ENCODE assay signal across 20 mouse cellular contexts in the genomic region with DNA sequence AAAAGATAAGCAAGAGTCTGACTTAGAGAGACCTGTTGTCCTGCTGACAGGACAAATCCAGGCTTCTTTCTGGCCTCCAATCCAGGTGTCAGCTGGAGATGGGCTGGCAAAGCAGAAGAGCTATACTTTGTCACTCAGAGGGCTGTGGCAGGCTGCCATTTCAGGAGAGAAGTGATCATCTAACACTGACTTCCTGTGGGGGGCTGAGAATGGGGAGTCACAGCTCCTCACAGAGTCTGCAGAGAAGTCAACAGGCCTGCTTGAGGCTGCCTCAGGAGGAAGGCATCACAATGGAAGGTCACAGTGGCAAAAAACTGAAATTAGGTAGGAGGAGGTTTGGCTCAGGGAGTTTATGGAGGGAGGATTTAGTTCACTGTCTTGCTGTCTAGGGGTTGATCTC. TPM values are rescaled to one million over a fixed set of nuclear protein-coding genes. Genes with fewer than 3 reads are reported as not detected.
DNase-seq lines count a peak whose midpoint lies in the region; ATAC-seq lines count a peak whose summit lies in the region.
"Had no signal": no experiment of that assay in that cellular context is flagged by ENCODE, and none has a peak within 500 bp of the region (broad histone marks: within the 10 kb centered on the region; RNA-seq: fewer than 3 reads in every experiment).

No protein-coding gene starts in this region.

- no peaks in the 10 kb centered on the region for H3K9me3 ChIP-seq in heart, embryonic 13.5 days
- no peaks in the 10 kb centered on the region for H3K9me3 ChIP-seq in limb, embryonic 15.5 days
- no peaks in the 10 kb centered on the region for H3K9me3 ChIP-seq in limb, embryonic 10.5 days (replicated peaks)
- H3K9me3 ChIP-seq in forebrain, embryonic 14.5 days (replicated peaks; ENCODE audit: control insufficient read depth, low read length): no peaks in the 10 kb centered on the region

- peaks cover 11% of the 10 kb centered on the region; the same call in 1 of the 2 replicates for H3K4me1 ChIP-seq in heart, embryonic 13.5 days
- no peaks in the 10 kb centered on the region for H3K4me1 ChIP-seq in limb, embryonic 15.5 days
- no peaks in the 10 kb centered on the region for H3K4me1 ChIP-seq in limb, embryonic 10.5 days
- H3K4me1 ChIP-seq in forebrain, embryonic 14.5 days (ENCODE audit: control insufficient read depth, insufficient read depth, low read length): no peaks in the 10 kb centered on the region

- H3K4me3 ChIP-seq in heart, embryonic 13.5 days: no peak overlapping the region
- H3K4me3 ChIP-seq in limb, embryonic 15.5 days: no peak overlapping the region
- H3K4me3 ChIP-seq in limb, embryonic 10.5 days: no peak overlapping the region
- no peak overlapping the region for H3K4me3 ChIP-seq in forebrain, embryonic 14.5 days (ENCODE audit: low read depth, low read length)
- H3K4me3 ChIP-seq: erythroblast, embryonic 14.5 days had no signal

- no peak for DNase-seq in heart, adult 8-10 months (ENCODE audit: low spot score)
- no peak for DNase-seq in limb, embryonic 10.5 days (ENCODE audit: low spot score)
- DNase-seq in A20 (ENCODE audit: low read depth, low spot score): peak; percentile 27
- no peak for DNase-seq in forebrain, embryonic 14.5 days (ENCODE audit: low spot score)
- no peak for DNase-seq in adrenal gland, adult 18-20 months (ENCODE audit: low spot score in 2 of 2)
- DNase-seq: adrenal gland, adult 8-10 months; cerebellum, adult 18-20 months; heart, postnatal 10 days; lung, adult 2 months had no signal

- H3K4me2 ChIP-seq in heart, embryonic 13.5 days: no peak overlapping the region
- no peak overlapping the region for H3K4me2 ChIP-seq in limb, embryonic 15.5 days
- no peak overlapping the region for H3K4me2 ChIP-seq in forebrain, embryonic 14.5 days (ENCODE audit: low read length)

- no peaks in the 10 kb centered on the region for H3K27me3 ChIP-seq in heart, embryonic 13.5 days (replicated peaks)
- H3K27me3 ChIP-seq in limb, embryonic 15.5 days: no peaks in the 10 kb centered on the region
- H3K27me3 ChIP-seq in limb, embryonic 10.5 days (ENCODE audit: low read depth, poor library complexity, severe bottlenecking): no peaks in the 10 kb centered on the region
- H3K27me3 ChIP-seq in forebrain, embryonic 14.5 days (replicated peaks; ENCODE audit: control insufficient read depth, insufficient read depth, low read length): no peaks in the 10 kb centered on the region

- H3K27ac ChIP-seq in heart, embryonic 13.5 days (replicated peaks): peak overlapping the region; percentile 24
- H3K27ac ChIP-seq in limb, embryonic 15.5 days: 0 out of 2 replicates have a peak overlapping the region, but pooled peaks have one; percentile 38
- H3K27ac ChIP-seq in limb, embryonic 10.5 days: no peak overlapping the region
- H3K27ac ChIP-seq in forebrain, embryonic 14.5 days (ENCODE audit: low read depth, low read length): no peak overlapping the region

- ATAC-seq in heart, embryonic 13.5 days (ENCODE audit: extremely low read depth, insufficient number of reproducible peaks, low FRiP score, low TSS enrichment): no peak
- no peak for ATAC-seq in limb, embryonic 15.5 days (ENCODE audit: insufficient number of reproducible peaks, low FRiP score, low TSS enrichment, low read depth)
- ATAC-seq in hematopoietic stem cell, adult 5-6 weeks (replicated peaks in 1 of 2; ENCODE audit: insufficient read depth in 1 of 2, low FRiP score in 2 of 2, low TSS enrichment in 1 of 2, low read depth in 1 of 2, poor library complexity in 2 of 2, severe bottlenecking in 2 of 2): peak; percentile 51 to 75; a peak in 3 of 4 replicates
- no peak for ATAC-seq in forebrain, embryonic 14.5 days
- ATAC-seq: midbrain, embryonic 16.5 days had no signal

- no peaks in the 10 kb centered on the region for H3K36me3 ChIP-seq in heart, embryonic 13.5 days
- H3K36me3 ChIP-seq in limb, embryonic 15.5 days: no peaks in the 10 kb centered on the region
- no peaks in the 10 kb centered on the region for H3K36me3 ChIP-seq in limb, embryonic 10.5 days
- no peaks in the 10 kb centered on the region for H3K36me3 ChIP-seq in forebrain, embryonic 14.5 days (ENCODE audit: control insufficient read depth, insufficient read depth, low read length)

- H3K9ac ChIP-seq in heart, embryonic 13.5 days: no peak overlapping the region
- no peak overlapping the region for H3K9ac ChIP-seq in limb, embryonic 15.5 days
- no peak overlapping the region for H3K9ac ChIP-seq in forebrain, embryonic 14.5 days (ENCODE audit: low read length)

RNA-seq across cellular contexts. Expression of a gene that starts 53.2 kb away (rescaled TPM):
- not detected in 2 replicates for polyA plus RNA-seq in heart, embryonic 13.5 days (2015; fragmentation: Nextera tagmentation; extraction: Ambion mirVana)
- total RNA-seq in heart, adult 8-10 months (2022): under 1 TPM in 1 of 4 experiments, not detected in 3; 0.23 TPM
- not detected in 2 replicates for polyA plus RNA-seq in limb, embryonic 15.5 days (2015; fragmentation: Nextera tagmentation; extraction: Ambion mirVana)
- not detected in 2 replicates for polyA plus RNA-seq in limb, embryonic 10.5 days (2016; fragmentation: Nextera tagmentation; extraction: Ambion mirVana)
- total RNA-seq in hematopoietic stem cell, adult 5-6 weeks (2017): not detected in 2 replicates
- not detected in 2 replicates for polyA plus RNA-seq in forebrain, embryonic 14.5 days (2014; fragmentation: Nextera tagmentation; extraction: Ambion mirVana)
- total RNA-seq in adrenal gland, adult 18-20 months (2021): under 1 TPM; 0.03 to 0.06 TPM
- total RNA-seq: ES-E14; heart, postnatal 10 days; layer of hippocampus, adult 18-20 months had no signal
- polyA plus RNA-seq: erythroblast, embryonic 14.5 days; kidney, embryonic 14.5 days; limb, embryonic 14.5 days; midbrain, embryonic 16.5 days; neural tube, embryonic 11.5 days; stomach, embryonic 14.5 days had no signal

Comparison
In these comparisons a context has a peak if more than half of its experiments do, and no peak if none do; other contexts are left out.
1. H3K27ac ChIP-seq: peak in heart, embryonic 13.5 days (single experiment) and limb, embryonic 15.5 days (single experiment); none in limb, embryonic 10.5 days (single experiment) and forebrain, embryonic 14.5 days (single experiment).
2. ATAC-seq: peak in hematopoietic stem cell, adult 5-6 weeks (2 of 2); none in heart, embryonic 13.5 days (single experiment), limb, embryonic 15.5 days (single experiment) and forebrain, embryonic 14.5 days (single experiment).